Mouse (Mus musculus): ENCODE measurements at regions not wholly inside any gene's neighbourhood (a gene's known extent, or its start where the extent isn't known, plus 50 kb on each side); places are given as distances from the start of the nearest gene placed in this dataset.

- no peak for TF ChIP-seq CTCF (IDR thresholded peaks at IDR 0.05; ENCODE audit: low read depth, low read length)
- TF ChIP-seq POLR2A (IDR thresholded peaks at IDR 0.05; ENCODE audit: borderline replicate concordance, low read depth, low read length) = no peak
Observed at GRCm38 (mm10) chr11:113089637-113090351, 307.8 kb downstream of the Sox9 start.

All from bone marrow macrophage, adult 2 months (primary cell).